In genomic region chr1:128103520-128104088, GRCm38 (mm10) we compare ENCODE assay signal across 8 mouse cellular contexts. TPM values are rescaled to one million over a fixed set of nuclear protein-coding genes. Genes with fewer than 3 reads are reported as not detected.
DNase-seq lines count a peak whose midpoint lies in the region; ATAC-seq and TF ChIP-seq lines count a peak whose summit lies in the region.

No protein-coding gene starts in this region.

- H3K27ac ChIP-seq in gastrocnemius, adult 2 months: peak overlapping the region; percentile 92
- H3K27ac ChIP-seq in embryonic facial prominence, embryonic 12.5 days: peak overlapping the region; percentile 92
- H3K27ac ChIP-seq in intestine, embryonic 16.5 days (ENCODE audit: low read length): peak overlapping the region; percentile 86
- H3K27ac ChIP-seq in neural tube, embryonic 12.5 days: peak overlapping the region; percentile 89

- peak overlapping the region; percentile 84 for H3K9ac ChIP-seq in embryonic facial prominence, embryonic 12.5 days
- peak overlapping the region; percentile 84 for H3K9ac ChIP-seq in intestine, embryonic 16.5 days (ENCODE audit: low read depth, low read length)
- peak overlapping the region; percentile 89 for H3K9ac ChIP-seq in neural tube, embryonic 12.5 days

- peak; percentile 50 for ATAC-seq in embryonic facial prominence, embryonic 12.5 days (ENCODE audit: insufficient number of reproducible peaks, insufficient read depth, low FRiP score, low TSS enrichment)
- ATAC-seq in intestine, embryonic 16.5 days: peak; percentile 62
- ATAC-seq in neural tube, embryonic 12.5 days (ENCODE audit: low FRiP score, low read depth): peak; percentile 67

- peaks cover 6% of the 10 kb centered on the region; the same call in 1 of the 2 replicates for H3K4me1 ChIP-seq in embryonic facial prominence, embryonic 12.5 days
- 0 out of 2 replicates have a peak, but pooled peaks cover 3% of the 10 kb centered on the region for H3K4me1 ChIP-seq in intestine, embryonic 16.5 days (ENCODE audit: control insufficient read depth, insufficient read depth, low read length)
- peaks cover 6% of the 10 kb centered on the region for H3K4me1 ChIP-seq in neural tube, embryonic 12.5 days

- WGBS in embryonic facial prominence, embryonic 12.5 days: under 1% methylated on average over 39 of the region's 47 CpGs
- 1% methylated on average over 44 of the region's 47 CpGs for WGBS in intestine, embryonic 16.5 days
- under 1% methylated on average over 42 of the region's 47 CpGs for WGBS in neural tube, embryonic 12.5 days

- H3K27me3 ChIP-seq in embryonic facial prominence, embryonic 12.5 days: no peaks in the 10 kb centered on the region
- H3K27me3 ChIP-seq in intestine, embryonic 16.5 days (replicated peaks; ENCODE audit: control insufficient read depth, insufficient read depth, low read length): no peaks in the 10 kb centered on the region
- H3K27me3 ChIP-seq in neural tube, embryonic 12.5 days (replicated peaks): no peaks in the 10 kb centered on the region

- intact Hi-C loops in gastrocnemius, adult 2 months (cut with DNase I): loop anchor here (5.0 to 10.0 kb wide), 2 partner anchors 254 to 319 kb away; partner anchors contain the start of gene Mcm6

- DNase-seq in gastrocnemius, adult 2 months: no peak
- DNase-seq in gastrocnemius, postnatal 25 days: no peak
- peak; percentile 77 for DNase-seq in A20 (ENCODE audit: low read depth, low spot score)
- DNase-seq in urinary bladder, adult 2 months (ENCODE audit: low spot score): no peak
- no peak for DNase-seq in thymus, postnatal 10 days (ENCODE audit: low spot score in 2 of 2)

- H3K4me2 ChIP-seq in embryonic facial prominence, embryonic 12.5 days (replicated peaks): peak overlapping the region; percentile 63
- peak overlapping the region; percentile 61 for H3K4me2 ChIP-seq in intestine, embryonic 16.5 days (ENCODE audit: low read depth, low read length)
- peak overlapping the region; percentile 76 for H3K4me2 ChIP-seq in neural tube, embryonic 12.5 days (replicated peaks)

- H3K9me3 ChIP-seq in embryonic facial prominence, embryonic 12.5 days: no peaks in the 10 kb centered on the region
- H3K9me3 ChIP-seq in intestine, embryonic 16.5 days (ENCODE audit: control insufficient read depth, low read length): no peaks in the 10 kb centered on the region
- H3K9me3 ChIP-seq in neural tube, embryonic 12.5 days: no peaks in the 10 kb centered on the region

- TF ChIP-seq CTCF in gastrocnemius, adult 2 months (IDR thresholded peaks at IDR 0.05): no peak

- no peaks in the 10 kb centered on the region for H3K36me3 ChIP-seq in embryonic facial prominence, embryonic 12.5 days
- H3K36me3 ChIP-seq in intestine, embryonic 16.5 days (ENCODE audit: control insufficient read depth, insufficient read depth, low read length): no peaks in the 10 kb centered on the region
- H3K36me3 ChIP-seq in neural tube, embryonic 12.5 days: no peaks in the 10 kb centered on the region

- peak overlapping the region; percentile 80 for H3K4me3 ChIP-seq in gastrocnemius, adult 2 months
- peak overlapping the region; percentile 92 for H3K4me3 ChIP-seq in embryonic facial prominence, embryonic 12.5 days
- peak overlapping the region; percentile 71 for H3K4me3 ChIP-seq in intestine, embryonic 16.5 days (ENCODE audit: low read length)
- H3K4me3 ChIP-seq in neural tube, embryonic 12.5 days: peak overlapping the region; percentile 90

RNA-seq across cellular contexts. Expression of gene R3hdm1, which starts 0.5 kb away (rescaled TPM):
- 10 to 100 TPM; 63.8 to 85.9 TPM for total RNA-seq in gastrocnemius, adult 2 months (2021)
- 10 to 100 TPM; 49.3 to 56.3 TPM for total RNA-seq in gastrocnemius, postnatal 25 days (2021)
- 79.7 and 83.8 TPM in 2 replicates for polyA plus RNA-seq in embryonic facial prominence, embryonic 12.5 days (2016; fragmentation: Nextera tagmentation; extraction: Ambion mirVana)
- polyA plus RNA-seq in intestine, embryonic 16.5 days (2015; fragmentation: Nextera tagmentation; extraction: Ambion mirVana): 38.9 and 44.0 TPM in 2 replicates
- polyA plus RNA-seq in neural tube, embryonic 12.5 days (2016; fragmentation: Nextera tagmentation; extraction: Ambion mirVana): 79.3 and 91.4 TPM in 2 replicates
- polyA plus RNA-seq in urinary bladder, adult 2 months (2012; rRNA removed): 24.0 and 32.6 TPM in 2 replicates

RNA-seq across cellular contexts. Expression of gene Zranb3, which starts 0.8 kb away (rescaled TPM):
- total RNA-seq in gastrocnemius, adult 2 months (2021): 1 to 10 TPM; 5.5 to 6.2 TPM
- 1 to 10 TPM; 3.6 to 4.2 TPM for total RNA-seq in gastrocnemius, postnatal 25 days (2021)
- 13.4 and 13.5 TPM in 2 replicates for polyA plus RNA-seq in embryonic facial prominence, embryonic 12.5 days (2016; fragmentation: Nextera tagmentation; extraction: Ambion mirVana)
- polyA plus RNA-seq in intestine, embryonic 16.5 days (2015; fragmentation: Nextera tagmentation; extraction: Ambion mirVana): 4.6 and 5.4 TPM in 2 replicates
- 8.2 and 8.4 TPM in 2 replicates for polyA plus RNA-seq in neural tube, embryonic 12.5 days (2016; fragmentation: Nextera tagmentation; extraction: Ambion mirVana)
- polyA plus RNA-seq in urinary bladder, adult 2 months (2012; rRNA removed): 3.4 and 3.8 TPM in 2 replicates
